Mouse (Mus musculus) midbrain, embryonic 15.5 days (tissue): ENCODE data around the gene Lypd5. TPM values are rescaled to one million over a fixed set of nuclear protein-coding genes. Genes with fewer than 3 reads are reported as not detected.

Experiments used
- microRNA-seq: library from miRNA; unstranded; fragments of <30 nt; microRNA quantifications from one replicate; pipeline ENCODE4, GENCODE M21; 2016
- polyA plus RNA-seq: library from polyadenylated mRNA; unstranded; fragments of >200 nt; fragmentation: Nextera tagmentation; extraction: Ambion mirVana; gene quantifications from 2 replicates; pipeline ENCODE4 v1.2.1, GENCODE M21; 2015

Gene Lypd5
- polyA plus RNA-seq, 1 experiment from 2014 or later: not detected

Small RNA genes lying within 50 kb of the gene (microRNA-seq; reads per million reads assigned to microRNA genes)
- gene Gm27592: not detected

Other genes starting within 250 kb of the Lypd5 start
- gene Zfp112, start 236.9 kb upstream of the Lypd5 start, polyA plus RNA-seq: 11.3 TPM in 2 replicates
- gene Zfp235, start 215.0 kb upstream of the Lypd5 start, polyA plus RNA-seq: 26.1 and 26.3 TPM in 2 replicates
- gene Zfp114, start 174.1 kb upstream of the Lypd5 start, polyA plus RNA-seq: 5.6 and 5.7 TPM in 2 replicates
- gene Zfp111, start 137.8 kb upstream of the Lypd5 start, polyA plus RNA-seq: 5.4 and 6.9 TPM in 2 replicates
- 5.2 and 5.9 TPM in 2 replicates for gene Zfp109, start 111.6 kb upstream of the Lypd5 start, polyA plus RNA-seq
- 7.0 and 7.9 TPM in 2 replicates for gene Zfp108, start 94.4 kb upstream of the Lypd5 start, polyA plus RNA-seq
- 8.3 and 9.6 TPM in 2 replicates for gene Zfp93, start 78.8 kb upstream of the Lypd5 start, polyA plus RNA-seq
- gene Zfp61, start 48.0 kb upstream of the Lypd5 start, polyA plus RNA-seq: 47.2 and 48.6 TPM in 2 replicates
- 23.6 and 24.5 TPM in 2 replicates for gene Zfp94, start 32.5 kb upstream of the Lypd5 start, polyA plus RNA-seq
- gene Tescl, start 15.3 kb upstream of the Lypd5 start, polyA plus RNA-seq: 0.48 TPM in 1 of 2 replicates, not detected in the other
- 0.92 and 1.1 TPM in 2 replicates for gene Kcnn4, start 21.1 kb downstream of the Lypd5 start, polyA plus RNA-seq
- 38.4 and 40.3 TPM in 2 replicates for gene Smg9, start 50.4 kb downstream of the Lypd5 start, polyA plus RNA-seq
- gene Irgc1, start 103.1 kb downstream of the Lypd5 start, polyA plus RNA-seq: not detected in 2 replicates
- gene Plaur, start 113.3 kb downstream of the Lypd5 start, polyA plus RNA-seq: 1.6 and 1.9 TPM in 2 replicates
- gene Cadm4, start 132.8 kb downstream of the Lypd5 start, polyA plus RNA-seq: 79.2 and 81.1 TPM in 2 replicates
- gene Zfp428, start 157.8 kb downstream of the Lypd5 start, polyA plus RNA-seq: 336 and 344 TPM in 2 replicates
- gene AC161166.1, start 163.3 kb downstream of the Lypd5 start, polyA plus RNA-seq: 2.1 and 2.2 TPM in 2 replicates
- gene Irgq, start 181.5 kb downstream of the Lypd5 start, polyA plus RNA-seq: 31.8 and 33.2 TPM in 2 replicates
- not detected in 2 replicates for gene Pinlyp, start 196.9 kb downstream of the Lypd5 start, polyA plus RNA-seq
- gene Xrcc1, start 197.1 kb downstream of the Lypd5 start, polyA plus RNA-seq: 67.1 and 76.5 TPM in 2 replicates
- 25.4 and 25.8 TPM in 2 replicates for gene Ethe1, start 238.3 kb downstream of the Lypd5 start, polyA plus RNA-seq
- gene Zfp575, start 238.4 kb downstream of the Lypd5 start, polyA plus RNA-seq: 16.3 and 18.1 TPM in 2 replicates